Mouse (Mus musculus) midbrain, postnatal 0 days (tissue): ENCODE data around the gene Foxp2. TPM values are rescaled to one million over a fixed set of nuclear protein-coding genes. Genes with fewer than 3 reads are reported as not detected.

Source experiments
- ATAC-seq: fragments of 200-750 bp; cut with Nextera tagmentation; 2 replicates; pipeline ENCODE4 v1.8.0; 2017; ENCODE audit warnings: moderate number of reproducible peaks, mild to moderate bottlenecking, moderate TSS enrichment, moderate library complexity; ENCODE audit not compliant: low FRiP score
- DNase-seq: peaks from one replicate; pipeline ENCODE4 v3.0.0-alpha.2; 2015; ENCODE audit warnings: low spot score
- H3K27ac ChIP-seq: fragments of 300-500 bp; sonication (generic); 2 replicates; pipeline ENCODE4 v1.5.1; 2014; ENCODE audit warnings: low read depth, mild to moderate bottlenecking, low read length, mixed read lengths
- H3K27me3 ChIP-seq: fragments of 300-500 bp; sonication (generic); 2 replicates; pipeline ENCODE4 v1.6.1; 2014; ENCODE audit warnings: low read length, control low read depth, mixed read lengths; ENCODE audit not compliant: insufficient read depth
- H3K36me3 ChIP-seq: fragments of 300-500 bp; sonication (generic); 2 replicates; pipeline ENCODE4 v1.6.1; 2014; ENCODE audit warnings: low read length, control low read depth, mixed read lengths; ENCODE audit not compliant: insufficient read depth
- H3K4me1 ChIP-seq: fragments of 300-500 bp; sonication (generic); 2 replicates; pipeline ENCODE4 v1.6.1; 2014; ENCODE audit warnings: mild to moderate bottlenecking, control low read depth, antibody characterized with exemption, low read length, mixed read lengths; ENCODE audit not compliant: insufficient read depth
- H3K4me2 ChIP-seq: fragments of 300-500 bp; sonication (generic); 2 replicates; pipeline ENCODE4 v1.6.1; 2014; ENCODE audit warnings: low read depth, mild to moderate bottlenecking, low read length, mixed read lengths; ENCODE audit not compliant: poor library complexity, severe bottlenecking
- H3K4me3 ChIP-seq: fragments of 300-500 bp; sonication (generic); 2 replicates; pipeline ENCODE4 v1.5.1; 2014; ENCODE audit warnings: low read depth, mild to moderate bottlenecking, low read length, moderate library complexity
- H3K9ac ChIP-seq: fragments of 300-500 bp; sonication (generic); replicated peaks from 2 replicates; pipeline ENCODE4 v1.6.1; 2014; ENCODE audit warnings: mild to moderate bottlenecking, low read length, moderate library complexity, mixed read lengths; ENCODE audit not compliant: poor library complexity, severe bottlenecking
- H3K9me3 ChIP-seq: fragments of 300-500 bp; sonication (generic); 2 replicates; pipeline ENCODE4 v1.6.1; 2016; ENCODE audit warnings: low read length, control low read depth
- CTCF ChIP-seq: IDR thresholded peaks from 2 replicates; pipeline ENCODE4 v1.5.1; 2016; ENCODE audit warnings: antibody characterized with exemption, mild to moderate bottlenecking
- WGBS: fragments of 180-500 bp; shearing (Covaris S2); extraction: QIAGEN DNeasy Blood & Tissue Kit; methylation state at CpG from one replicate; pipeline ENCODE4 v1.1.7; 2014; 5-methylcytosine and 5-hydroxymethylcytosine counted together
- polyA plus RNA-seq: library from polyadenylated mRNA; unstranded; fragments of >200 nt; fragmentation: Nextera tagmentation; extraction: Ambion mirVana; gene quantifications from 2 replicates; pipeline ENCODE4 v1.2.1, GENCODE M21; 2015
- total RNA-seq: library from RNA; depleted of rRNA; stranded (reverse); fragments of >200 nt; gene quantifications from 2 replicates; pipeline ENCODE4 v1.2.3, GENCODE M21; 2014

Foxp2 gene
- total and polyA plus RNA-seq, 2 experiments from 2014 or later: 71.4 to 103 TPM

DNA sequence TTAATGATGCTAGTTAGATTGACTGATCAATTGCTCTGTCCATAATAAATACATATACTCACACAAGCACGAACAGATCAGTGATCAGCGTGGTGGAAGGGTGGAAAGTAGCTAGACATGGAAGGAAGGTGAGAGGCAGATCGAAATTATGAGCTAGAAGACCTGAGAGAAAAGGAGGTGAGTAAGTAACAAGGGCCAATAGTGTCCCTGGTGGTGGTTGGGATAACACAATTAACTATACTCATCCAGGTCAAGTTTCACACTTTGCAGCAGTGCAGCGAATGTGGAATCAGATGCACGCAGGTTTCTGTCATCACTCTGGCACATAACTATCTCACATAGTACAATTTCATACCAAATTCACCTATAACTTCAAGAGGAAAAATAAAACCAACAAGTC lies 291.7 kb downstream of the Foxp2 start:
- DNase-seq: no peak
- no peaks in the 10 kb centered on the region for H3K9me3 ChIP-seq
- no peaks in the 10 kb centered on the region for H3K4me1 ChIP-seq
- peak; percentile 56 for TF ChIP-seq CTCF
- no peak overlapping the region for H3K9ac ChIP-seq
- peak overlapping the region; percentile 15; the same call in 1 of the 2 replicates for H3K4me2 ChIP-seq
- H3K27me3 ChIP-seq: no peaks in the 10 kb centered on the region
- no peak overlapping the region for H3K4me3 ChIP-seq
- ATAC-seq: no peak
- no peaks in the 10 kb centered on the region for H3K36me3 ChIP-seq
- WGBS: 81% methylated on average over 5 of the region's 5 CpGs
- no peak overlapping the region for H3K27ac ChIP-seq

DNA sequence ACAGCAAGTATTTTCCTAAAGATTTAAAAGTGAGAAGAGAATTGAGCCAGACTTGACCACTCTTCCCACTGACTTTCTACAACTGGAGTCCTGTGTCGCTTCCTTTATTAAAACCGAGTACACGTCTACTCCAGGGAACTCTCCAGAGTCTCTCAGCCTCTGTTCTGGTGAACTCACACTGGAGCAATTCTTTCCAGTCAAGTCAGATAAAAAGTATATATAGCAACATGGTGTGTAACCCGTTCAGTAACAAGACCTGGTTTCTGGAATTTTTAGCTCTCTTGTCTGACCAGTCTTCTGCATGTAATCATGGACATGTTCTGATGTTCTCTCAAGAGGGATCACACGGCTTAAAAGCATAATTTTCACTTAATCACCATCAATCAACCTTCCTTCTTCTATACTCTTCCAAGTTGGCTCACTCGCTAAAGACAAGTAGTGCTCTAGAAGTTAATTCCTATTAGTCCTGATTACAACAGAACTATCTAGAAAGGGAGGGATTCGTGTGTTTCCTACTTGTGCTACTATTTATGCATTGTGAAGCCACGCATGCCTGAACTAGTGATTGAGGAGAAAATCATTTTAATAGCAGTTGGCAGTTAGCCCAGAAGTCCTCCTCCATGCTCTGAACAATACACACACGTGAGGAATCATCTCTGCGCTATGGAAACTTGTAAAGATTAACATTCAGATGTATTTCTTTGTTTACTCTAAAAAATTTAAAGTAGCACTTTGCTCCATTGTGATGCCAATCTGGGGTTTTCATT lies 341.2 kb downstream of the Foxp2 start:
- Histone ChIP-seq H3K27ac (no peak overlapping the region), H3K36me3 (no peaks in the 10 kb centered on the region), H3K27me3 (no peaks in the 10 kb centered on the region), H3K4me2 (no peak overlapping the region), H3K9me3 (no peaks in the 10 kb centered on the region), H3K4me1 (no peaks in the 10 kb centered on the region), H3K9ac (no peak overlapping the region), H3K4me3 (no peak overlapping the region)
- DNase-seq: peak; percentile 26
- no peak for ATAC-seq
- TF ChIP-seq CTCF: no peak
- WGBS: 78% methylated on average over 10 of the region's 10 CpGs

GRCm38 (mm10) chr6:15257393-15257792 lies 356.2 kb downstream of the Foxp2 start:
- Histone ChIP-seq H3K9me3 (no peaks in the 10 kb centered on the region), H3K27me3 (no peaks in the 10 kb centered on the region), H3K4me2 (peak overlapping the region; percentile 7; the same call in 1 of the 2 replicates), H3K36me3 (no peaks in the 10 kb centered on the region), H3K4me3 (no peak overlapping the region), H3K9ac (no peak overlapping the region), H3K4me1 (no peaks in the 10 kb centered on the region; the same call in 1 of the 2 replicates), H3K27ac (no peak overlapping the region)
- ATAC-seq (no peak), DNase-seq (peak; percentile 16)
- TF ChIP-seq CTCF: no peak
- WGBS: 27% methylated on average over 7 of the region's 7 CpGs

- Histone ChIP-seq H3K4me2 (peak overlapping the region; percentile 7; the same call in 1 of the 2 replicates), H3K36me3 (no peaks in the 10 kb centered on the region), H3K9me3 (no peaks in the 10 kb centered on the region), H3K27ac (no peak overlapping the region), H3K27me3 (no peaks in the 10 kb centered on the region), H3K9ac (no peak overlapping the region), H3K4me1 (no peaks in the 10 kb centered on the region; the same call in 1 of the 2 replicates), H3K4me3 (no peak overlapping the region)
- DNase-seq (no peak), ATAC-seq (no peak)
- 27% methylated on average over 6 of the region's 6 CpGs for WGBS
- no peak for TF ChIP-seq CTCF
Observed at GRCm38 (mm10) chr6:15257893-15258292, 356.7 kb downstream of the Foxp2 start.

DNA sequence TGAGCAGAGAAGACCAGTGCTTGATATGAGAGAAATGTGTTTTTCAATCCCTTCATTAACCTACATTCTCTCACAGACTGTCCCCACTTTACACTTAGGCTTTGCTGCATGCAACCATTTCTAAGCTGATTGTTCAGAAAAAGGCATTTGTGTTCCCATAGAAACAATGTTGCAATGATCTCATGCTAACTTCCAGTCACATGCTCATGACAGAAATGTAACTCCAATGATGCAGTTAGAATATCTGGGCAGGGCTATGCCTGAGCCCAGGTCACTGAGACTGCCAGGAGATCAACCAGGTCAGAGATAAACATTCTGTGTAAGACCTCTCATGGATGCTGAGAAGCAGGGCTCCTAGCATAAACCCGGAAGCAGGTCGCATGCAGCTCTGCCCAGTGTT lies 367.0 kb downstream of the Foxp2 start:
- TF ChIP-seq CTCF: no peak
- H3K27me3 ChIP-seq: no peaks in the 10 kb centered on the region
- no peaks in the 10 kb centered on the region for H3K36me3 ChIP-seq
- H3K4me1 ChIP-seq: no peaks in the 10 kb centered on the region
- H3K9ac ChIP-seq: no peak overlapping the region
- no peaks in the 10 kb centered on the region for H3K9me3 ChIP-seq
- H3K27ac ChIP-seq: no peak overlapping the region
- WGBS: 83% methylated on average over 2 of the region's 2 CpGs
- H3K4me3 ChIP-seq: no peak overlapping the region
- no peak overlapping the region for H3K4me2 ChIP-seq
- DNase-seq: no peak
- ATAC-seq: no peak

- H3K4me1 ChIP-seq: no peaks in the 10 kb centered on the region
- 44% methylated on average over 3 of the region's 3 CpGs for WGBS
- no peak overlapping the region for H3K4me3 ChIP-seq
- no peaks in the 10 kb centered on the region for H3K9me3 ChIP-seq
- no peak for ATAC-seq
- DNase-seq: no peak
- no peaks in the 10 kb centered on the region for H3K36me3 ChIP-seq
- TF ChIP-seq CTCF: no peak
- no peak overlapping the region for H3K27ac ChIP-seq
- no peak overlapping the region for H3K9ac ChIP-seq
- no peaks in the 10 kb centered on the region for H3K27me3 ChIP-seq
- no peak overlapping the region for H3K4me2 ChIP-seq
Observed at GRCm38 (mm10) chr6:15285213-15285612, 384.1 kb downstream of the Foxp2 start.
